Mouse (Mus musculus) thymus, adult 2 months (tissue): Measurements from ENCODE around the gene Cdc34. TPM values are rescaled to one million over a fixed set of nuclear protein-coding genes. Genes with fewer than 3 reads are reported as not detected.

ENCODE experiments used
- DNase-seq: peaks from one replicate; pipeline ENCODE4 v3.0.0; 2021
- H3K27ac ChIP-seq: fragments of 200-500 bp; 2 replicates; pipeline ENCODE4 v1.5.1; 2012; ENCODE audit warnings: low read length, control low read depth; ENCODE audit not compliant: control insufficient read depth, insufficient read depth
- H3K27me3 ChIP-seq: fragments of 200-500 bp; 2 replicates; pipeline ENCODE4 v1.6.1; 2012; ENCODE audit warnings: mild to moderate bottlenecking, low read length, moderate library complexity, mixed read lengths; ENCODE audit not compliant: control insufficient read depth, insufficient read depth
- H3K36me3 ChIP-seq: fragments of 200-500 bp; 2 replicates; pipeline ENCODE4 v1.6.1; 2012; ENCODE audit warnings: mild to moderate bottlenecking, low read length, moderate library complexity; ENCODE audit not compliant: control insufficient read depth, insufficient read depth
- H3K4me1 ChIP-seq: fragments of 200-500 bp; replicated peaks from 2 replicates; pipeline ENCODE4 v1.6.1; 2012; ENCODE audit warnings: low read length; ENCODE audit not compliant: control insufficient read depth, insufficient read depth
- H3K4me3 ChIP-seq: fragments of 200-500 bp; 2 replicates; pipeline ENCODE4 v1.5.1; 2012; ENCODE audit warnings: mild to moderate bottlenecking, low read length, control low read depth, moderate library complexity; ENCODE audit not compliant: control insufficient read depth, insufficient read depth
- CTCF ChIP-seq: fragments of 200-500 bp; IDR thresholded peaks from 2 replicates; pipeline ENCODE4 v1.5.1; 2012; ENCODE audit warnings: mild to moderate bottlenecking, control low read depth, low read length, moderate library complexity, borderline replicate concordance; ENCODE audit not compliant: control insufficient read depth, poor library complexity, insufficient read depth; ENCODE audit errors: extremely low read depth
- POLR2A ChIP-seq: fragments of 200-500 bp; IDR thresholded peaks from 2 replicates; pipeline ENCODE4 v1.6.1; 2012; ENCODE audit warnings: mild to moderate bottlenecking, low read length, control low read depth, moderate library complexity; ENCODE audit not compliant: control insufficient read depth, poor library complexity, insufficient read depth; ENCODE audit errors: extremely low read depth
- WGBS: fragments of 180-500 bp; shearing (Covaris S2); methylation state at CpG from one replicate; pipeline ENCODE4 v1.1.7; 2018; 5-methylcytosine and 5-hydroxymethylcytosine counted together
- polyA plus RNA-seq: library from polyadenylated mRNA; depleted of rRNA; stranded (reverse); fragments of >200 nt; gene quantifications from 2 replicates; pipeline ENCODE4 v1.2.3, GENCODE M21; 2012

Cdc34 gene
- polyA plus RNA-seq, 1 experiment: 309 TPM

DNA sequence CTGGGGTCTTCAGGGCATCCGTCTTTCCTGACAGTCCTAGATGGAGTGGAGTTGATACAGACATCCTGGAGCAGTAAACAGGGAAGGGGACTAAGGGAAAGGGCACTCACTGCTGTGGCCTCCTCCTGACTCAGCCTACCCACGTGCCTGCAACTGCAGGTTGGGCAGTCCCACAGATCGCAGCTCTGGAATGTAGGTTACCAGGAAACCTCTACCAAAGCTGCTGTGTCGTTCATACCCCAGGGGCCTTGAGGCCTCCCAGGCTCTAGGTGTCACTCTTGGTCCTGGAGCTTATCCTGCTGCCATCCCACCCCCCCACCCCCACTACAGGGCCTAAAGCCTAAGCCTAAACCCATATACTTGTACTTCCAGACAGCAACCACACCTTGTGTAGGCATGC lies 25.8 kb downstream of the Cdc34 start:
- no peaks in the 10 kb centered on the region for H3K27me3 ChIP-seq
- H3K27ac ChIP-seq: no peak overlapping the region
- 77% methylated on average over 4 of the region's 4 CpGs for WGBS
- TF ChIP-seq POLR2A: no peak
- no peak for TF ChIP-seq CTCF
- no peak for DNase-seq
- peaks cover 21% of the 10 kb centered on the region for H3K4me1 ChIP-seq
- peaks cover 13% of the 10 kb centered on the region; the same call in 1 of the 2 replicates for H3K36me3 ChIP-seq
- H3K4me3 ChIP-seq: no peak overlapping the region

DNA sequence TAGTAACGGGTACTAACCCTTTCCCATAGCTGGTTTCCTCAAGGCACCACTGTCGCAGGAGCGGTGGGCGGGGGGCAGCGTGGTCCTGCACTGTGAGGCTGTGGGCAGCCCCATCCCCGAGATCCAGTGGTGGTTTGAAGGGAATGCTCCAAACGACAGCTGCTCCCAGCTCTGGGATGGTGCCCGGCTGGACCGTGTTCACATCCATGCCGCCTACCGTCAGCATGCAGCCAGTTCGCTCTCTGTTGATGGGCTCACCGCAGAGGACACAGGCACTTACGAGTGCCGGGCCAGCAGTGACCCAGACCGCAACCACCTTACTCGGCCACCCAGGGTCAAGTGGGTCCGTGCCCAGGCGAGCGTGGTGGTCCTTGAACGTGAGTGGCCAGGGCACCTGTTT lies 26.7 kb downstream of the Cdc34 start:
- H3K27ac ChIP-seq: no peak overlapping the region
- no peak overlapping the region for H3K4me3 ChIP-seq
- WGBS: 97% methylated on average over 21 of the region's 21 CpGs
- no peak for DNase-seq
- TF ChIP-seq CTCF (no peak), POLR2A (no peak)
- H3K4me1 ChIP-seq: peaks cover 21% of the 10 kb centered on the region
- H3K27me3 ChIP-seq: no peaks in the 10 kb centered on the region
- H3K36me3 ChIP-seq: peaks cover 13% of the 10 kb centered on the region; the same call in 1 of the 2 replicates

DNA sequence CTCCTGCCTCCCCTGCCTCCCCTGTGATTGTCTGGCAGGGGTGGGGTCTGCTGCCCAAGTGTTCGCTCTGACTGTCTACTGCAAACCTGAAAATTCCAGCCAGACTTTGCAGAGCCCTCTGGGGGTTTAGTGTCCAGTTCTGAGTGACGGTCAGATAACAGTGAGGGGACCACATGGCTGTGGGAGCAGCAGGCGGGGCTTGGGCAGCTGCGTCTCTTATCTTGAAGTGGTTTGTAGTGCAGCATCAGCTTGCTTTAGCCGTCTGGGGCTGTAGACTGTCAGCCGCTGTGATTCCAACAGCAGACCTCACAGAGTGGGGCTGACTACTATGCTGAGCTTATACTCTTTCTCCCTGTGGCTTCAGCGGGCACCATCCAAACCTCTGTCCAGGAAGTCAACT lies 27.3 kb downstream of the Cdc34 start:
- no peak overlapping the region for H3K27ac ChIP-seq
- H3K4me1 ChIP-seq: peaks cover 21% of the 10 kb centered on the region
- no peak for TF ChIP-seq CTCF
- WGBS: 89% methylated on average over 7 of the region's 7 CpGs
- no peak overlapping the region for H3K4me3 ChIP-seq
- no peaks in the 10 kb centered on the region; the same call in 1 of the 2 replicates for H3K27me3 ChIP-seq
- no peak for DNase-seq
- peaks cover 13% of the 10 kb centered on the region; the same call in 1 of the 2 replicates for H3K36me3 ChIP-seq

DNA sequence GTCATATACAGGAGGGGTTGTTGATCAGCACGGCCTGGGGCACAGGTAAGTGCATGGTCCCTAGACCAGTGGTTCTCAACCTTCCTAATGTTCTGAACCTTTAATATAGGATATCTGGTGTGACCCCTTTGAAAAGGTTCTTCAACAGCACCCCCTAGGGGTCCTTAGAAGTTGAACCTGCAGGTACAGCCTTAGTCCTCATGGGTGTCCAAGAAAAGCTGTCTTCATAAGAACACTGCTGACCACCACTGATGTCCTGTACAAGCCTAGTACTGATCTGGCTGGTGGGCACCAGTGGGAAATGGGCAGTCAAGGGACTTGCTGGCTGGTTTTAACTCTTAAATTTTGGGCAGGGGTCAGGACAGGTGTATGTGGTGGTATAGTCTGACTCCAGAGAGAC lies 30.0 kb downstream of the Cdc34 start:
- H3K36me3 ChIP-seq: peaks cover 13% of the 10 kb centered on the region; the same call in 1 of the 2 replicates
- H3K27me3 ChIP-seq: peaks cover 8% of the 10 kb centered on the region; the same call in 1 of the 2 replicates
- H3K4me1 ChIP-seq: peaks cover 7% of the 10 kb centered on the region

DNA sequence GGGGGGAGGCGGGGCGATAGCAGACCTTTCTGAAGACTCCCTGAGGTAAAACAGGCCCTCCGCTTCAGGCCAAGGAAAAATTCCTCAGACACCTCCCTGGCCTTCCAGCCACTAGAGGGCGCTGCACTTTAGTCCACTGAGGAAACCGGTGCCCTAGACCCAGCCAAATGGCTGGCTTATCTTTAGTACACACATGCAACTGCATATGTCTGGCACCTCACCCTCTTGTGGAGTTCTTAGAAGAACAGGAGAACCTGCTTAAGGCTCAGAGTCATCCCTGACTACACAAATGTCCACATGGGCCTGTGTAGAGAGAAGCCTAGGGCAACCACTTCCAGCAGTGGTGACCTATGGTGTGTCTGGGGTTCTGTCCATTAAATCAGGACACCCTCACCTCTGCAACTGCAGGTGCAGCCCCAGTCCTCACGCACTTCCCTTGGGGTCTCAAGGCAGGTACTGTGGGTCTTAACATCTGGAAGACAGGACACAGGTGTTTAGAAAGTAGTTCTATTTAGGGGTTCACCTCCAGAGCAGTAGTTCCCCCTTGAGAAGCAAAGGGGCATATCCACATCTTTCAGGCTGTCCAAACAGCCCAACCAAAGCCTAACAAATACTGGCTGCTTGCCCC lies 30.6 kb downstream of the Cdc34 start:
- peaks cover 12% of the 10 kb centered on the region; the same call in 1 of the 2 replicates for H3K27me3 ChIP-seq
- 14% methylated on average over 6 of the region's 6 CpGs for WGBS
- H3K4me3 ChIP-seq: no peak overlapping the region
- peaks cover 13% of the 10 kb centered on the region; the same call in 1 of the 2 replicates for H3K36me3 ChIP-seq
- TF ChIP-seq POLR2A (no peak), CTCF (0 out of 2 replicates have a peak, but pooled peaks have one; percentile 55)
- DNase-seq: peak; percentile 75
- H3K27ac ChIP-seq: no peak overlapping the region
- peaks cover 9% of the 10 kb centered on the region for H3K4me1 ChIP-seq

More for the DNA sequence above, 30.0 kb downstream of the Cdc34 start:
- WGBS: 97% methylated on average over 1 of the region's 1 CpGs
- no peak for TF ChIP-seq POLR2A
- no peak for TF ChIP-seq CTCF
- no peak overlapping the region for H3K27ac ChIP-seq
- DNase-seq: peak; percentile 26
- H3K4me3 ChIP-seq: no peak overlapping the region

DNA sequence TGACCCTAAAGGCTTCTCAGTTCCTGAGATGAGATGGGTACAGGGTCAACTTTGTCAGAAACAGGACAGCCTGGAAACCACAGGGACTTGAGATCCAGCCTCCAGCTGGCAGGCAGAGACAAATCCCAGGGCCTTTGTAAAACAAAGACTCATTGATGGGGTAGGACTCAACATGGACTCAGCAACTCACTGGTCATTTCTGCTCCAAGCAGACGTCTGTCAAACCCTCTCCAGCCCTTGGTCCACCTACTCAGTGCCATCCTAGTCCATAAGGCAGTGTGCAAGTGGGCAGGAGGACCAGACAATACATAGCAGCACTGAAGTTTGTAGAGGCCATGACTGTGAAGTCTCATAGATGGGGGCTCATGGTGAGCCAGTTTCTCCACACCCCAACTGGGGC lies 31.2 kb downstream of the Cdc34 start:
- no peak overlapping the region for H3K4me3 ChIP-seq
- H3K36me3 ChIP-seq: peaks cover 13% of the 10 kb centered on the region; the same call in 1 of the 2 replicates
- no peak for DNase-seq
- H3K27ac ChIP-seq: no peak overlapping the region
- H3K4me1 ChIP-seq: peaks cover 12% of the 10 kb centered on the region
- no peak for TF ChIP-seq POLR2A
- no peak for TF ChIP-seq CTCF
- WGBS: 49% methylated on average over 1 of the region's 1 CpGs
- H3K27me3 ChIP-seq: peaks cover 14% of the 10 kb centered on the region; the same call in 1 of the 2 replicates
